9 mouse cellular contexts compared by ENCODE assay signal in the genomic region with DNA sequence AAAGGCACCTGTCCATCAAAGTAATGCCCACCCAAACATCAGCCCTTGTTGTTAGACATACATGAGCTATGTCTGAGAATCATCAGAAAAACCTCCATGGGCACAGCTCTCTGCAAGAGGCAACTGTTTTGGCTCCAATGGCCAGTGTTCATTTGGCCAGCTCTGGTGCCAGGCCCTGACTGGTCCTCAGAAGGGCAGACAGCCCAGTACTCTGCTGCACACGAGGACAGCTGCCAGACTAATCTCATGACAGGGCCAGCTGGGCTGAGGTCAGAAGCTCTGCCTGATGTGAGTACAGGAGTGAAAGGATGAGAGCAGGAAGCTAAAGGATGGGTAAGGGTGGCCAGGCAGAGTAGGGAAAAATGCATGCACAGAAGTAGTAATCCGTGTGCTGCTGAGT. TPM values are rescaled to one million over a fixed set of nuclear protein-coding genes. Genes with fewer than 3 reads are reported as not detected.
DNase-seq lines count a peak whose midpoint lies in the region; ATAC-seq lines count a peak whose summit lies in the region.
"Had no signal": no experiment of that assay in that cellular context is flagged by ENCODE, and none has a peak within 500 bp of the region (broad histone marks: within the 10 kb centered on the region; RNA-seq: fewer than 3 reads in every experiment).

No protein-coding gene starts in this region.

- peak; percentile 61 for ATAC-seq in frontal cortex, adult (ENCODE audit: low TSS enrichment)
- ATAC-seq: CD4-positive, CD25-positive, alpha-beta regulatory T cell, adult 4 months had no signal

- DNase-seq in frontal cortex, postnatal 25 days (ENCODE audit: low spot score in 2 of 2), result no peak
- DNase-seq in right cerebral cortex, postnatal 10 days (ENCODE audit: low spot score in 2 of 2), result peak; percentile 57 to 69
- DNase-seq in right cerebral cortex, postnatal 14 days, result no peak
- DNase-seq in heart, postnatal 25 days (ENCODE audit: low spot score), result peak; percentile 26
- no peak for DNase-seq in lung, adult 18-20 months
- no peak for DNase-seq in kidney, postnatal 14 days
- DNase-seq in T-cell, adult 2 months (ENCODE audit: low spot score), result no peak

- intact Hi-C loops in heart, postnatal 25 days (cut with DNase I), result loop anchor here (2.0 kb wide), 1 partner anchor 15 kb away; no protein-coding TSS in a partner anchor

RNA-seq across cellular contexts. Expression of gene Rab40c, which starts 5.8 kb away (rescaled TPM):
- total RNA-seq in heart, postnatal 25 days (2021), result 10 to 100 TPM; 17.0 to 17.4 TPM

RNA-seq across cellular contexts. Expression of gene Pigq, which starts 19.4 kb away (rescaled TPM):
- 10 to 100 TPM; 49.0 to 55.6 TPM for total RNA-seq in heart, postnatal 25 days (2021)

RNA-seq across cellular contexts. Expression of gene Nhlrc4, which starts 19.4 kb away (rescaled TPM):
- total RNA-seq in heart, postnatal 25 days (2021), result not detected

RNA-seq across cellular contexts. Expression of gene A930017K11Rik, which starts 27.0 kb away (rescaled TPM):
- total RNA-seq in heart, postnatal 25 days (2021), result under 1 TPM; 0.17 to 0.18 TPM

RNA-seq across cellular contexts. Expression of gene Wfikkn1, which starts 44.7 kb away (rescaled TPM):
- under 1 TPM; 0.45 to 0.75 TPM for total RNA-seq in heart, postnatal 25 days (2021)

Comparison
In these comparisons a context has a peak if more than half of its experiments do, and no peak if none do; other contexts are left out.
1. DNase-seq: peak in right cerebral cortex, postnatal 10 days (2 of 2) and heart, postnatal 25 days (single experiment); none in frontal cortex, postnatal 25 days (0 of 2), right cerebral cortex, postnatal 14 days (single experiment), lung, adult 18-20 months (0 of 2), kidney, postnatal 14 days (single experiment) and T-cell, adult 2 months (single experiment).